Mouse (Mus musculus) large intestine, adult 2 months (tissue): ENCODE measurements around the gene Cdk4. TPM values are rescaled to one million over a fixed set of nuclear protein-coding genes. Genes with fewer than 3 reads are reported as not detected.
"Not testable (repeated sequence)": the region's sequence is repeated elsewhere in the genome, so short reads cannot be mapped to it uniquely, and the experiment has no call there.

Experiments used
- DNase-seq: peaks from one replicate; pipeline ENCODE4 v3.0.0-alpha.2; 2012; ENCODE audit warnings: low read depth, low spot score
- WGBS: fragments of 180-500 bp; shearing (Covaris S2); methylation state at CpG from one replicate; pipeline ENCODE4 v1.1.7; 2018; 5-methylcytosine and 5-hydroxymethylcytosine counted together
- polyA plus RNA-seq: library from polyadenylated mRNA; depleted of rRNA; stranded (reverse); fragments of >200 nt; gene quantifications from 2 replicates; pipeline ENCODE4 v1.2.3, GENCODE M21; 2012

The Cdk4 gene
- polyA plus RNA-seq, 1 experiment = 258 TPM

DNA sequence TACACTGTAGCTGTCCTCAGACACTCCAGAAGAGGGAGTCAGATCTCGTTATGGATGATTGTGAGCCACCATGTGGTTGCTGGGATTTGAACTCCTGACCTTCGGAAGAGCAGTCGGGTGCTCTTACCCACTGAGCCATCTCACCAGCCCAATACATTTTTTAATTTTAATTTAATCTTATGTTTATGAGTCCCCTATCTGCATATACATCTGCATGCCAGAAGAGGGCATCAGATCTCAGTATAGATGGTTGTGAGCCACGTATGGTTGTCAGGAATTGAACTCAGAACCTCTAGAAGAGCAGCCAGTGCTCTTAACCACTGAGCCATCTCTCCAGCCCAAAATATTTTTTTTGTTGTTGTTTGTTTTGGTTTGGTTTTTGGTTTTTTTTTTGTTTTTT is 8.9 kb downstream of the Cdk4 start:
- not testable (repeated sequence) for DNase-seq
- 76% methylated on average over 4 of the region's 4 CpGs for WGBS

- 72% methylated on average over 2 of the region's 2 CpGs for WGBS
- not testable (repeated sequence) for DNase-seq
Measured at GRCm38 (mm10) chr10:127072969-127073368, 9.6 kb downstream of the Cdk4 start.

- no peak for DNase-seq
- WGBS = 91% methylated on average over 1 of the region's 1 CpGs
Measured at GRCm38 (mm10) chr10:127073981-127074380, 10.6 kb downstream of the Cdk4 start.

DNA sequence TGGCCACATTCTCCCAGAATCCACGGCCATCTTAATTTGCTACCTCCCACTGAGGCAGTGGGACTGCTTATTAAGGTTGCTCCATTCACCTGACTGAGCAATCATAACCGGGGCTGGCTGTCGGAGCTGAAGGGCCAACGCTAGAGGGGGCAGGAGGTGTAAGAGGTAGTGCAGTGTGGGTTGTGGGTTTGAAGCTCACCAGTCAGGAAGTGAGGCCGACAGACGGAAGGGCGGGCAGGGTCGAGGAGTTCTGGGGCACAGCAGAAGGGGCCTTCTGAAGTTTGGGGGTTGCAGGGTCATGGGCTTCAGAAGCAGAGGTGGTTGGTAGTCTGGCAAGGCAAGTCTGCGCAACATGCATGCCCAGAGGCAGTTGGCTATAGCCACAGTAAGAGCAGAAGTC is 11.7 kb downstream of the Cdk4 start, which contains the start of gene Agap2:
Agap2 (plus strand) TSS at position 205 of the 400 bp plus-strand sequence.
- 58% methylated on average over 9 of the region's 9 CpGs for WGBS
- no peak for DNase-seq

GRCm38 (mm10) chr10:127075651-127076050 is 12.3 kb downstream of the Cdk4 start:
- 54% methylated on average over 8 of the region's 8 CpGs for WGBS
- DNase-seq = no peak

DNA sequence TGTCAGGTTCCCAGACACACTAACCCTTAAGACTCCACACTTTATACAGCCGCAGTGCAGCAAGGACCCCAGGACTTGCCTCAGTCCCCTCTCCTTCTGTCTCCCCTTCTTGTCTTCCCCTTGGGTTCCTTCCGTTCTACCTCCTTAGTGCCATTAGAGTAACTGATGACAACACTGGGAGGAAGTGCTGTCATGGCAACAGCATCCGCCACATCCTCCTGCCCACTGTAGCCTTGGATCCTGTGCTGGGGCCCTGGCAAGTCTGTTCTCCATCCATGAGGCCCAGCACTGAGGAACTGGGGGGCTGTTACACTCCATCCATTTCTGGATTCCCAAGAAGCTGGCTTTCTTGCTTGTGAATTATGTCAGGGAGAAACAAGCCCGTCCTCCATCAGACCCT is 12.7 kb downstream of the Cdk4 start:
- DNase-seq = no peak

DNA sequence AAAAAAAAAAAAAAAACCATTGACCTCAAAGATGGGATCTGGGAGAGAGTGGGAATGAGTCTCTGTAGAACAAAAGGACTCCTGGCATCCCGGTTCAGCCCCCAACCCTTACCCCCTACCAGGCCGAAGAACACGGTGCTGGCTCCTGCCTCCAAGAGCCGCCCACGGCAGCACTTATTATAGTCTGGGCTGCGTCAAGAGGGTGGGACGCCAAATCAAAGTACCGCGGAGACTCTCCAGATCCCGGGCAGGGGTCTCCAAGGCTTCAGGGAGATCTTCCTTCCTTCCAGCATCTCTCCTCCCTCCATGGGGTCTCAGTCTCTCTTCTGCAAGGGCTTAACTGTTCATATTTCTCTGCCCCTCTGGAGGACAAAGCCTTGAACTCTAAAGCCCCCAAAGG is 14.2 kb downstream of the Cdk4 start:
- 21% methylated on average over 10 of the region's 10 CpGs for WGBS
- no peak for DNase-seq

More for the DNA sequence above, 12.7 kb downstream of the Cdk4 start:
- 41% methylated on average over 4 of the region's 4 CpGs for WGBS

GRCm38 (mm10) chr10:127078001-127078676 is 14.8 kb downstream of the Cdk4 start:
- no peak for DNase-seq
- 15% methylated on average over 12 of the region's 12 CpGs for WGBS

DNA sequence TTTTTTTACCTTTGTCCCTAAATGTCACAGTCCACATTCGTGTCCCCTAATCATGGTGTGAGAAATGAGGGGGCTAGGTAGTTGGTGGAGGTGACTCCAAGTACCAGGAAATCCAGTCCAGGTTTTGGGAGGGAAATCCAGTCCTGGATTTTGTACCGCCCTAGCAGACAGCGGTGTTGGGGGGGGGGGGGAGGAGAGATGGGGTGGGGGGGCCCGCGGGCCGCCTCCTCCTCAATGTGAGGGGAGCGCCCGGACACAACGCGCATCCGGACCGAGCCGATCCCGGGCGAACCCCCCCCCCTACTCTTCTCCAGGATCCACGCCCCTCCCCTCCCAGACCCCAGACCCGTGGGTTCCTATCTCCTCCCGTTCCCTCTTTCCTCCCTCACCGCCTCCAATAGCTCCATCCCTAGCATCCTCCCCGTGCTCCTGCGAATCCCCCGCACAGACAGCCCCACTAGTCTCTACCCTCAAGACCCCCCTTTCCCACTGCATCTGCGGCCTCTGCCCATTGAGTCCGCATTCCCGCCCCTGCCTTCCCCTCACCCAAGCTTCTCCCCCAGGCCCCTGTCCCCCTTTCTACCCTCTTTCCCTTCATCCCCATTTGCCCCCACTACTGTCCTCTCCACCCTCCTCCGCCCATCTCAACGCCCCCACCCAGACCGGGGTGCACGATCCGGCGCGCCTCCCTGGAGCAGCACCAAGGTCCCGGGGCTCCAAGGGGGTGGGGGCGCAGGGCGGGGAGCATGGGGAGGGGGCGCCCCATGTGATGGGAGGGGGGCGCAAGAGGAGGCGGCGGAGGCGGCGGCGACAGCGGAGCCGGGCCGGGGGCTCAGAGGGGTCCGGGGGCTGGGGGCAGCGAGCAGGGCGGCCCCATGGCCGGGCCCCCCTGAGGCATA is 15.6 kb downstream of the Cdk4 start:
- DNase-seq = no peak
- 10% methylated on average over 38 of the region's 49 CpGs for WGBS

- WGBS = 13% methylated on average over 70 of the region's 70 CpGs
- no peak for DNase-seq
Measured at GRCm38 (mm10) chr10:127079665-127080391, 16.5 kb downstream of the Cdk4 start.

GRCm38 (mm10) chr10:127080901-127081780 is 17.8 kb downstream of the Cdk4 start:
- 14% methylated on average over 48 of the region's 48 CpGs for WGBS
- DNase-seq = no peak

- WGBS = 13% methylated on average over 8 of the region's 8 CpGs
- no peak for DNase-seq
Measured at GRCm38 (mm10) chr10:127081996-127082620, 18.8 kb downstream of the Cdk4 start.

GRCm38 (mm10) chr10:127083292-127083914 is 20.1 kb downstream of the Cdk4 start:
- no peak for DNase-seq
- 36% methylated on average over 8 of the region's 8 CpGs for WGBS

- 32% methylated on average over 5 of the region's 5 CpGs for WGBS
- DNase-seq = no peak
Measured at GRCm38 (mm10) chr10:127083915-127084306, 20.6 kb downstream of the Cdk4 start.

GRCm38 (mm10) chr10:127085052-127085451 is 21.7 kb downstream of the Cdk4 start:
- 79% methylated on average over 9 of the region's 9 CpGs for WGBS
- no peak for DNase-seq

- whole genome bisulfite sequencing = 54% methylated on average over 6 of the region's 6 CpGs
Measured at GRCm38 (mm10) chr10:127085633-127086032, 22.3 kb downstream of the Cdk4 start.

DNA sequence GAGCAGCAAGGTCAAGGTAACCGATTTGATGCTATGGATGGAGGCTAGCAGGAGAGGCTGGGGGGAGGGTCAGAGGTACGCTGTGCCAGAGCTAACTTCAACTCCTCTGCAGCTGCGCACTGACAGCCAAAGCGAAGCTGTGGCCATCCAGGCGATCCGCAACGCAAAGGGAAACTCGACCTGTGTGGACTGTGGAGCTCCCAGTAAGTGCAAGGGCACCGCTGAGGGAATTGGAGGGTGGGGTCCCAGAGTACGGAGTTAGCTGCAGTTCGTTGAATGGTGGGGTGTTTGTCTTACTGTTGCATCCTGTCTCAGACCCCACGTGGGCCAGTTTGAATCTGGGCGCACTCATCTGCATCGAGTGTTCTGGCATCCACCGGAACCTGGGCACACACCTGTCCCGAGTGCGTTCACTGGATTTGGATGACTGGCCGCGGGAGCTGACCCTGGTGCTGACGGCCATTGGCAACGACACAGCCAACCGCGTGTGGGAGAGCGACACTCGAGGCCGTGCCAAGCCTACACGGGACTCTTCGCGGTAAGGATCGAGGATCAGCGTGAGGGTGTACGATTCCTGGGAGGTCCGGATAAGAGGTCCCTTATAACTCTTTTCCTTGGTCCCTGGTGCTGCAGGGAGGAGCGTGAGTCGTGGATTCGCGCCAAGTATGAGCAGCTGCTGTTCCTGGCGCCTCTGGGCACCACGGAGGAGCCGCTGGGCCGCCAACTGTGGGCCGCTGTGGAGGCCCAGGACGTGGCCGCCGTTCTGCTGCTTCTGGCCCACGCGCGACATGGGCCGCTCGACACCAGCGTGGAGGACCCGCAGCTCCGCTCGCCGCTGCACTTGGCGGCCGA is 27.5 kb downstream of the Cdk4 start:
- WGBS = 15% methylated on average over 57 of the region's 57 CpGs
- no peak for DNase-seq

More at GRCm38 (mm10) chr10:127085633-127086032, 22.3 kb downstream of the Cdk4 start:
- DNase-seq = no peak
